Mouse (Mus musculus) left cerebral cortex, postnatal 36 days (tissue): ENCODE measurements around the gene Psmd9. TPM values are rescaled to one million over a fixed set of nuclear protein-coding genes. Genes with fewer than 3 reads are reported as not detected.

Experiments
- DNase-seq, 2 experiments: peaks; one replicate each; pipeline ENCODE4 v3.0.0; 2021 to 2022; ENCODE audit warnings: low spot score in 2 of 2, mixed read lengths in 1 of 2
- intact Hi-C: fragments of 180-260 bp; cut with DNase I; formaldehyde crosslinking; loops from one replicate; pipeline ENCODE4 v1.15.1; 2025
- total RNA-seq, 2 experiments: library from RNA; stranded (reverse); gene quantifications; 2 replicates each; pipeline ENCODE4 v1.2.3; 2021

Psmd9 gene
- total RNA-seq, 2 experiments from 2014 or later: 28.6 to 29.6 TPM

DNA sequence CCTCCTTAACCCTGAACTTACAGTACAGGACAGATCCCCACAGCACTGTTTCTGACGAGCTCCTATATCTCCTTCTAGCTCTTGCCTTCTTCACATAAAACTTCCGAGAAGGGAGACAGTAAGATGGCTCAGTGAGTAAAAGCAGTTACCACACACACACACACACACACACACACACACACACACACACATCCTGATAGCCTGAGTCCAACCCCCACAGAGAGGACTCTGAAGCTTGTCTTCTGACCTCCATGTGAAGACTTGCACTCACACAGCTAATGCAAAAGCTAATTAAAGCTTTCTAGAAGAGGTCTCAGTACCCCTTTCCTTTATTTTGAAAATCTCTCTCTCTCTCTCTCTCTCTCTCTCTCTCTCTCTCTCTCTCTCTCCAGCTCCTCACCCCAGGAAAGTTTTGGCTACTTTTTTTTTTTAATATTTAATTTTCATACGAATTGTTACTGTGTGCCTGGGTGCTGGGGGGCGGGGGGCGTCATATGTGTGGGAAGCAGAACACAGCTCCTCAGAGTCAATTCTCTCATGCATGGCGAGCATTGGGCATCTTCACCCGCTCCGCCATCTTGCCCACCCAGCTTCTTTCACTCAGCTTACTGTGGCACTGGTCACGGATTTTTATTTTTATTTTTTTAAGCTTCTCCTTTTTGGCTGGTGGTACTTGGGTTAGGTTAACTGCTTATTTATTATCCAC lies 107.6 kb downstream of the Psmd9 start:
- intact Hi-C loops: no loop called here
- no peak for DNase-seq

DNA sequence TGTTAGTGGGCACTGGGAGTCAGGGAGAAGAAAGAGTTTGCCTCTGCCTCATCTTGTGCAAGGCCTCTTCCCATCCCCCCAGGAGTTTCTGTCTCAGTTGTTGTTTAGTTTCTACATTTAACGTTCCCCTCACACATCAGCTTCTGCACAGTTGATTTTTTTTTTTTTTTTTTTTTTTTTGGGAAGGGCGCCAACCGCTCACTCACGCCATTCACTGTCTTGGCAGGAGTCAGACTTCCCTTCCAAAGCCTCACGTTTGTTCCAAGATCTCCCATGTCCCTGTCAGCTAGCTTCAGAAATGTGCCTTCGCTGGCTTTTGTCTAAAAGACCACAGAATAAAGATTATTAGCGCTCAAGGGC lies 108.1 kb downstream of the Psmd9 start:
- intact Hi-C loops: no loop called here
- no peak for DNase-seq

DNA sequence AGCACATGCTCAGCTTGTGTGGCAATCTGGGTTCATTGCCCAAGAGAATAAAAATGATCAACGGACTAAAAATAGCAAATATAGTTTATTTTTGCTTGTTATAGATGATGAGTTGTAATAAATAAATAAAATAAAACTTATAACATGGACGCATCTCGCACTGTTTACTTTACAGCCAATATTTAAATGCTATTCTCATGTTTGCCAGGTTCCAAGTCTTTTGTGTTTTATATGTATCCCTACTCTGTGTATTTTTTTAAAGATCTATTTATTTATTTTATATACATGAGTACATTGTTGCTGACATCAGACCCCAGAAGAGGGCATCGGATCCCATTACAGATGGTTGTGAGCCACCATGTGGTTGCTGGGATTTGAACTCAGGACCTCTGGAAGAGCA lies 108.5 kb downstream of the Psmd9 start:
- no peak for DNase-seq
- intact Hi-C loops: no loop called here

DNA sequence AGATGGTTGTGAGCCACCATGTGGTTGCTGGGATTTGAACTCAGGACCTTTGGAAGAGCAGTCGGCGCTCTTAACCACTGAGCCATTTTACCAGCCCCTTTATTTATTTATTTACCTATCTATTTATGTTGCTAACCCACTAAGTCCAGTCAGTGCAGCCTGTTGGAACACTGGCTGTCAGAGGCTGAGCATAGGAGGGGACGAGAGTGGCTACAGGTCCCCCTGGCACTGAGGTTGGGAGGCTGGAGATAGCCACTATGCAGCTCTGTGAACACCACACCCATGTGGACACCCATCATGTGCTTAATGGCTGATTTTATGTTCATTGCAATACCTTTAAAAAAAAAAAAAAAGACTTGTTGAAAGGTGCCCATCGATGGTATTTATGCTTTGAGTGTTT lies 110.0 kb downstream of the Psmd9 start:
- no peak for DNase-seq
- intact Hi-C loops: no loop called here

DNA sequence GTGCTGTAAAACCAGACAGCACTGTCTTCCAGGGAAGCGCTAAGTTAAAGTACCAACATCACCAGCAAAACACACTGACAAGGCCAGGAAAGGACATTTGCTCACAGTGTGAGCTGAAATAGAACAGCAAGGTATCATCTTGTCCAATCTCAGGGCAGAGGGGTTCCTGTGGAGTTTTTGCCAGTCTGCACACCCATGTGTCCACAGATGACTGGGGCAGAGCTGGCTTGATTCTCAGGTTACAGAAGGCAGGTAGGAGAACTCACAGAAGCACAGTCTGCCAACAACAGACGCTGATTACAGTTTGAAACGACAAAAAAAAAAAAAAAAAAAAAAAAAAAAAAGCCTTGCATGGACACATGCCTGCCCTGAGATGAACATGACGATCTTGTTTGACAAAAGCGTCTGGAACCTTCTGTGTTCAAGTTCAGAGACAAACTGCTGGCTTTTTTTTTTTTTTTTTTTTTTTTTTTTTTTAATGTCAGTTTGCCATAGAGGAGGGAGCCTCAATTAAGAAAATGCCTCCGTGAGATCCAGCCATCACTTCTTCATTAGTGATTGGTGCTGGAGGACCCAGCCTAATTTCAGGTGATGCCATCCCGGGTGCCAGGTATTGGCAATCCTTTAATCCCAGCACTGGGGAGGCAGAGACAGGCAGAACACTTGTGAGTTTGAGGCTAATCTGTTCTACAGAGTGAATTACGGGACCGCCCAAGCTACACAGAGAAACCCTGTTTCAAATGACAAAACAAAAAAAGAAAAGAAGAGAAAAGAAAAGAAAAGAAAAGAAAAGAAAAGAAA lies 112.3 kb downstream of the Psmd9 start:
- intact Hi-C loops: no loop called here
- DNase-seq: no peak

DNA sequence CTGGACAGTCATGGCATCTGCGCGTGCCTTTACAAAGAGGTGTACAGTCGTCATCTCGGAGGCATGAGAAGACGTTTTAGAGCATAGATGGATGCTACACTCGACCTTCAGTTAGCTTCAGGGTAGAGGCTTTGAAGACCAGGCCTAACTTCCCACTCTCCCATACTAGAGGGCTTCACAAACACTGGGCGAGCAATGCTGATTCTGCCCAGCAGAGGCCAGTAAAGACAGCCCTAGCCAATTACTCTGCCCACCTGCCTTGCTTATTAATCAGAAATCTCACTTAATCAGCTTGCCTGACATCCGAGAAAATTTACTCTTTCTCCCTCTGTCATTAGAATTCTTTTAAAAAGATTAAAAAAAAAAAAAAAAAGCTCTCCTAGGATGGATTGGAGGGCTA lies 116.0 kb downstream of the Psmd9 start:
- no peak for DNase-seq
- intact Hi-C loops: loop anchor here (5.0 kb wide), 1 partner anchor 33 kb away; the partner anchor contains the start of gene Wdr66

DNA sequence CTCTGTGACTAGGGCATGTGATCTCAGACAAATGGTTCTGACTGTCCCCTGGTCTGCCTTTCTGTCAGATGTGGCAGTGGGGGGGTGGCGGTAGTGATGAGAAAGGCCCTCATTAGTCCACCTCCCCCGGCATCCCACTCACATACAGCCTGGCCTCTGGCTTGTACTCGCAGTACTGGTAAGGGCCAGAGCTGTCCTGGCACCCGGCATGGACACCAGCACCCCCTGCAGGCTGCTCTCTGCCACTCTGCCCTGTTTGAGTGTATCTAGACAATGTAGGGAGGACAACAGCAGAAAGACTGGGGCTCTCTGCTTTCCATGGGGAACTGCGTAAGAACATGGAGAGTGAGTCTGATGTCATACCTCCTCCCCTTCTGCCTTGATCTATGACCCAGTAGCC lies 118.9 kb downstream of the Psmd9 start:
- intact Hi-C loops: loop anchor here (5.0 kb wide), 1 partner anchor 36 kb away; the partner anchor contains the start of gene Wdr66
- no peak for DNase-seq

DNA sequence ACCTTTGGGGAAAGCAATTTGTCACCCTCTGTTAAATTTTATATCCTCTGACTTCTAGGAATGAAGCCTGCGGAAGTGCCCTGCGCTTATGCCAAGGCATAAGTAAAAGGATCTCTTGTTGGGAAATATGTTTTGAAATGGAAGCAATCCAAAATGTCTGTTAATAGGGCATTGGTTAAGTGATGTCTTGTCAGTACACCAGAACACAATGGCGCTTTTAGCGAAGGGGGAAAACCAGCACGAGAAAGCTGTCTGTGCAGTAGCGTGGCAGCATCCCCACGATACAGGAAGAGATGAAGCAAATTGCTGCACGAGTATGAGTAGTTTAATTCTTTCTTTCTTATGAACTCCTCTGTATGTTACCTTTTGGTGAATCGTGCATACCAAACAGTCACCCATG lies 125.4 kb downstream of the Psmd9 start:
- DNase-seq: no peak
- intact Hi-C loops: no loop called here

DNA sequence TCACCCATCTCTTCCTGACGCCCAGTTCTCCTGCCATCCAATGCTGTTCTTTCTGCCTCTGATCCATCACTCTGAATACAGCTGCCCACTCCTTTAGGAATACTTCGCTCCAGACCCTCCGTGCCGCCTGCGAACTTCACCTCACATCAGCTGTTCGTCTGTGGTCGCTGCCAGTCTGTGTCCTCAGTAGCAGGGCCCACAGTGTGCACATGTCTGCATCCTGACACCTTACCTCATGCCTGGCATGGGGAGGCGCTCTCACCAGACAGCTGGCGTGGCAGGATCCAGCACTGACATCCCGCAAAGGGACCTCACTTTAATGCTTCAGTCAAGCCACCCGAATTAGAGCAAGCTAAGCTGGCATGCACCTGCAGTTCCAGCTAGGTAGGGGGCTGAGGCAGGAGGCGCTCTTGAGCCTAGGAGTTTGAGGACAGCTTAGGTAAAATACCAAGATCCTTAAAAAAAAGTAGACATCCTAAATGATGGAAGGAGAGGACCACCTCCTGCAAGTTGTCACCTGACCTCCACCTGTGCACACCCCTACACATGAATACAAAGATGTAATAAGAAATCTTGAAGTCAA lies 127.1 kb downstream of the Psmd9 start:
- no peak for DNase-seq
- intact Hi-C loops: no loop called here

DNA sequence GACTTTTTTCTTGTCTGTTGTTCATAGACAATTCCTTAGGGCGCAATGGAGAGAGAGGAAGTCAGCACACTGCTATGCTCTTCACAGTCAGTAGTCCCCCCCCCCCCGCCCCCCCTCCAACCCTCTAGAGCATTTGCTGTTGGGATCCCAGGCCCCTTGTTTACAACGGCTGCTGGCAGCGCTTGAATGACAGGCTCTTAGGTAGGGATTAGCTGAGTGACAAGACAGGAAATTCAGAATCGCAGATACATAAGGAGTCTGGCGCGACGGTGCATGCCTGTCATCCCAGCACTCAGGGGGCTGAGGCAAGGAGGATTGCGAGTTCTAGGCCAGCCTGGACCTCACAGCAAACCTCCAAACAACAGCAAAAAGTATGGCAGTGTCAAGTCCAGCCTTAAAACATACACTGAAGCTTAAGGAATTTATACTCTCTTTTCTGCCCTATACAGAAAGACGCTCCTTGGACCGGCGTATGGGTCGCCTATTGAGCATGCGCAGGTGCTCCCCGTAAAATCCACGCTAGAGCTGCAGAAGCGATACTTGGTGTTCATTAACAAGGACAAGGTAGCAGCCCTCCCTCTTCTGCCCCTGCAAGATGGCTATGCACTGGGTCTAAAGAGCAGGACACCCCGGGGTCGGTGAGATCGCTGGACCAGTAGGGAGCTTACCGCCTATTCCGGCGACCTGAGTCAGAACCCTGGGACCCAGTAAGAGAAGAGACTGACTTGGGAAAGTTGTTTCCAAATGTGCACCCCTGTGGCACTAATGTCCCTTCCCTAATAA lies 128.0 kb downstream of the Psmd9 start:
- intact Hi-C loops: no loop called here

DNA sequence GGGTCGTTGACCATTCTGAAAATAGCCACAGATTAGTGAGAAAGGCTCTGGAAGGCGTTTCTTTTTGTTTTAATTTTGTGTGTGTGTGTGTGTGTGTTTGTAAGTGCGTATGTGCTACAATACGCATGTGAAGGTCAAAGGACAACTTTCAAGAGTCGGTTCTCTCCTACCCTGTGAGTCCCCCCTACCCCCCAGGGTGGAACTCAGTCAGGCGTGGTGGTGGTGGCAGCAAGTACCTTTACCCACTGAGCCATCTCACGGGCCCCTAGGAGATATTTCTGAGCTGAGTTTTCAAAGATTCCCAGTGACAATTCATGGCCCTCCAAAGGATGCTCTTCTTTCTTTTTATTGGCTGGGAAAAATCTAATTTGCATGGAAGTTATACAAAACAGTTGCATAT lies 128.6 kb downstream of the Psmd9 start:
- DNase-seq: no peak
- intact Hi-C loops: no loop called here

More for the DNA sequence above, 128.0 kb downstream of the Psmd9 start:
- DNase-seq: no peak

DNA sequence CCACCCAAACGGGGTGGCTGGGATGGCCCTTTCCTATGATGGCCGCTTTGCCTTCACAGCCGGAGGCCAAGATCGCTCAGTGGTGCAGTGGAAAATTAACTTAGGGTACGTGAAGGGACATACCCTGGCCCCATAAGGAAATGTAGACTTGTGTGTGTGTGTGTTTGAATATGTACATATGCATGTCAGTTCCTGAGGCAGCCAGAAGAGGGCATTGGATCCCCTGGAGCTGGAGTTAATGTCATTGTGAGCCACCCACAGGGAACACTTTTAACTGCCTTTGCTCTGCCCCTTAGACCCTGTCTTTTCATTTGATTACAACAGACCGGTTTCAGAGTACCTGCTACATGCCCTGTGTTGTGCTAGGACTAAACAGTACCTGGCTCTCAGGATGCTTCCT lies 129.3 kb downstream of the Psmd9 start:
- DNase-seq: no peak
- intact Hi-C loops: no loop called here

Other genes with a start within 250 kb of the Psmd9 start
- gene Kdm2b, start 179.6 kb upstream of the Psmd9 start, total RNA-seq: 10 to 100 TPM; 23.7 to 27.3 TPM
- 1 to 10 TPM; 7.0 to 7.9 TPM for gene Orai1, start 154.3 kb upstream of the Psmd9 start, total RNA-seq
- gene Morn3, start 122.4 kb upstream of the Psmd9 start, total RNA-seq: not detected
- gene Tmem120b, start 101.0 kb upstream of the Psmd9 start, total RNA-seq: 10 to 100 TPM; 13.2 to 17.7 TPM
- gene Rhof, start 36.7 kb upstream of the Psmd9 start, total RNA-seq: 10 to 100 TPM; 51.3 to 53.0 TPM
- gene Setd1b, start 27.2 kb upstream of the Psmd9 start, total RNA-seq: 10 to 100 TPM; 27.9 to 35.0 TPM
- gene Hpd, start 13.3 kb downstream of the Psmd9 start, total RNA-seq: not detected
- 1 to 10 TPM; 4.7 to 6.7 TPM for gene Wdr66, start 82.7 kb downstream of the Psmd9 start, total RNA-seq
- gene Bcl7a, start 174.4 kb downstream of the Psmd9 start, total RNA-seq: 10 to 100 TPM; 69.0 to 71.7 TPM
- gene Mlxip, start 225.4 kb downstream of the Psmd9 start, total RNA-seq: 10 to 100 TPM; 15.3 to 19.4 TPM